Mouse (Mus musculus) ES-Bruce4 (cell line): ENCODE measurements around the gene Stk32c. TPM values are rescaled to one million over a fixed set of nuclear protein-coding genes. Genes with fewer than 3 reads are reported as not detected.

Experiments
- H3K27ac ChIP-seq: 2 replicates; pipeline ENCODE4 v1.5.1; 2012; ENCODE audit warnings: low read length, inconsistent platforms; ENCODE audit not compliant: insufficient read depth
- H3K27me3 ChIP-seq: 2 replicates; pipeline ENCODE4 v1.6.1; 2012; ENCODE audit warnings: mild to moderate bottlenecking, low read length, inconsistent platforms; ENCODE audit not compliant: control insufficient read depth, poor library complexity, insufficient read depth, severe bottlenecking
- H3K36me3 ChIP-seq: 2 replicates; pipeline ENCODE4 v1.6.1; 2012; ENCODE audit warnings: inconsistent platforms, mild to moderate bottlenecking, low read length, moderate library complexity; ENCODE audit not compliant: control insufficient read depth, poor library complexity, insufficient read depth, severe bottlenecking
- H3K4me1 ChIP-seq: one replicate; pipeline ENCODE4 v1.8.1; 2011; ENCODE audit warnings: low read length; ENCODE audit not compliant: control insufficient read depth, insufficient read depth
- H3K4me3 ChIP-seq: 2 replicates; pipeline ENCODE4 v1.5.1; 2011; ENCODE audit warnings: low read depth, mild to moderate bottlenecking, low read length
- H3K9ac ChIP-seq: 2 replicates; pipeline ENCODE4 v1.6.1; 2012; ENCODE audit warnings: low read depth, mild to moderate bottlenecking, inconsistent platforms; ENCODE audit not compliant: poor library complexity, severe bottlenecking
- H3K9me3 ChIP-seq: replicated peaks from 2 replicates; pipeline ENCODE4 v1.6.1; 2012; ENCODE audit warnings: mild to moderate bottlenecking, low read length, inconsistent platforms; ENCODE audit not compliant: control insufficient read depth, poor library complexity, insufficient read depth, severe bottlenecking
- CTCF ChIP-seq: IDR thresholded peaks from one replicate; pipeline ENCODE4 v1.8.1; 2011; ENCODE audit warnings: low read depth, low read length
- EP300 ChIP-seq: IDR thresholded peaks from 2 replicates; pipeline ENCODE4 v1.6.1; 2011; ENCODE audit warnings: low read depth, low read length; ENCODE audit not compliant: insufficient read depth
- POLR2A ChIP-seq: IDR thresholded peaks from one replicate; pipeline ENCODE4 v1.8.1; 2011; ENCODE audit warnings: low read length; ENCODE audit not compliant: insufficient read depth
- polyA plus RNA-seq: library from polyadenylated mRNA; stranded (reverse); fragments of >200 nt; gene quantifications from 2 replicates; pipeline ENCODE4 v1.2.4, GENCODE M21; 2011; ENCODE audit warnings: low read depth; ENCODE audit not compliant: missing spikeins, insufficient read depth, insufficient read length

Stk32c gene
- 0.42 and 0.70 TPM in 2 replicates for polyA plus RNA-seq

DNA sequence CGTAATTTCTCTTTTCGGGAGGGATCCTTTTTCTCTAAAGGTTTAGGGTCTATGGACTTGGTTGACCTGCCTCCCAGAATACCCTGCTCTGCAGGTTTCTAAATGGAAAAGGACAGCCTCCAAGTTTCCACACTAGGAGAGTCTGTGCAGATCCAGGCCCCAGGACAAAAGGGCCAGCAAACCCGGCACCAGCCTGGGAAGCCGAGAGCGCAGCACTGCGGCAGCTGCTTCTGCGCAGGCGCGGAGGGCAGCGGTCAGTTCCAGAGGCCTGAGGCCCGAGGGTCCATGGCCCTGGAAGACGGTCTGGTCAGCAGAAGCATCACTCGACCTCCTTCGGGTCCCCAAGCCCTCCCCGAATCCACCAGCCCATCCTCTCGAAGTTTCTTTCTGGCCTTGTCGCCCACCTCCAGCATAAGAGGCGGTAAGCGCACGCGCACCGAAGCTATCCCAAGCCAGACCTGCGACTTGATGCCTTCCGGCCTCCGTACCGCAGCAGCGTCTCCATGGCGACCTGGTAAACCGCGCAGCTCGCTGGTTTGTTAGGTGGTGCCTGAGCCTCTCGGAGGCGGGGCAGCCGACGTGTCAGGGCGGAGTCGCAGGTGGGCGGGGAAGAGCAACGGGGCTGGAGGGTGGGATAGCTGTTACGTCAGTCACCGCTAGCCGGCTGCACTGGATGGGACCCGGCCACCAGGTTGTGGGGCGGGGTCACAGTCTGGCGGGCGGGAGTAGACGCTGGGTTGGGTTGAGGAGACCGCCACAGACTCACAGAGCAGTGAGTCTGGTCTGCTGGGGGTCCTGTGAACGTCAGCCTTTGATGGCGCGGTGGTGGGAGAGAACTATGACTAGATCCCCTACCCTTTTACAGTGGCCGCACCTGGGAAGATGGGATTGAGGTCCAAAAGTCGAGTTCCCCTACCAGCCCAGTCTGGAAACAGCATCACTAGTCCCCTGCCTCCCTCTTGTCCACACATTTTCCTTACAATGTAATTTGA is at the start of gene Stk32c, which contains the start of gene Lrrc27:
Gene Stk32c (minus strand): TSS at position 554 of the 992 bp plus-strand sequence.
Gene Lrrc27 (plus strand): TSS at position 235 of the 992 bp plus-strand sequence.
- Histone ChIP-seq H3K27me3 (no peaks in the 10 kb centered on the region), H3K9me3 (no peaks in the 10 kb centered on the region), H3K9ac (peak within 1 kb of the TSS; percentile 63), H3K4me1 (no peaks in the 10 kb centered on the region), H3K4me3 (peak within 1 kb of the TSS; percentile 81), H3K36me3 (no peaks in the 10 kb centered on the region), H3K27ac (no peak within 1 kb of the TSS)
- TF ChIP-seq CTCF (no peak), POLR2A (peak; percentile 93)

DNA sequence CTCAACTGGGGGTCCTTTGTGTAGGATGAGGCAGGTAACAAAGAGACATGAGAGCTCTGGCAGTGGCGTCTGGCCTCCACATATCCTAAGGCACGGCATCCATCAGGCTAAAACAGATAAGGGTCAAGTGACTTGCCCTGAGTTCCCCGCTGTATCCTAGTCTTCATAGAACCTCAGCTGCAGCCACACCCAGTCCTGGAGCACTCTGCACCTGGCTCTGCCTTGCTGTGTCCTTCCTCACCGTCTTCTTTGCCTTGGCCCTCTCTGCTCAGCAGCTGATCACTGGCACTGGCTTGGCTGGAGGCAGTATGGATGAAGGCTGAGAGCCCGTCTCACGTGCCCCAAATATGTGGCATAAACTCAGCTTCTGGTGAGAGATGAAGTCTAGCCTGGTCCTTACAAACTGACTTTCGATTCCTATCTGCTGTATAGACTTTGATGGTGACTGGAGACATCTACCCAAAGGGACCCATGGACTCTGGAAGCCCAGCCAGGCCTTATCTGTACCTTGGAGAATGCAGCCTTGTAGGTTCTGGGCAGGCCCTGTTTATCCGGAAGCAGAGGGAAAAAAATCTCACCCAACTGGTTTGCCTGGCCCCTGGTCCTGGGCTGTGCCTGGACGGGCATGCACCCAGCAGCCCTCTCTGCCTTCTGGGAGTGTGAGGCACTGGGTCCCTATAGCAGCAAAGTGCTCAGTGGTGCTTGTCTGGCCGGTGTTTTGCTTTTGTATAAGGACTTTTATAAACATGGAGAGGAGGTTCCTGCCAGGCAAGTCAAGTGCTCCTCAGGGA is 44.8 kb upstream of the Stk32c start:
- Histone ChIP-seq H3K4me1 (peaks cover 11% of the 10 kb centered on the region), H3K9me3 (no peaks in the 10 kb centered on the region), H3K27me3 (no peaks in the 10 kb centered on the region), H3K4me3 (no peak overlapping the region), H3K9ac (no peak overlapping the region), H3K36me3 (no peaks in the 10 kb centered on the region), H3K27ac (no peak overlapping the region)
- TF ChIP-seq EP300: peak; percentile 56; the same call in 1 of the 2 replicates
- no peak for TF ChIP-seq CTCF
- no peak for TF ChIP-seq POLR2A

DNA sequence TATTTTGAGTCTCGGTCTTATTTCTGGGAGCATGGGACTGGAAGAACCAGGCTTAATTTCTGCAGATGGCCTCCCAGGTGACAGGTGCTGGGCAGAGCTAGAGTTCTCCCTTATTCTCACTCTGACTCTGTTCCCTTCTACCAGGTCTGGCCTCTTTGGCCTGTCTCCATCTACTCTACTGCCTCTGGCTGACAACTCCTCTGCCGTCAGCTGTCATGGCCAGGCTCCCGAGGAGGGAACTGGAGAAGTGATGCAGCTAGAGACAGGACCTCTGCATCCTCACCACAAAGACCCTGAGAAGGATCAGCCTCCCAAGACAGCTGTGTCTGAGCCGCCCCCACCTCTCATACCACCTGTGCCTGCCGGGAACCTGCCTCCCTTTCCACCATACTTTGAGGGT is 41.5 kb upstream of the Stk32c start:
- peaks cover 12% of the 10 kb centered on the region for H3K4me1 ChIP-seq
- TF ChIP-seq EP300 (no peak), CTCF (no peak), POLR2A (no peak)

DNA sequence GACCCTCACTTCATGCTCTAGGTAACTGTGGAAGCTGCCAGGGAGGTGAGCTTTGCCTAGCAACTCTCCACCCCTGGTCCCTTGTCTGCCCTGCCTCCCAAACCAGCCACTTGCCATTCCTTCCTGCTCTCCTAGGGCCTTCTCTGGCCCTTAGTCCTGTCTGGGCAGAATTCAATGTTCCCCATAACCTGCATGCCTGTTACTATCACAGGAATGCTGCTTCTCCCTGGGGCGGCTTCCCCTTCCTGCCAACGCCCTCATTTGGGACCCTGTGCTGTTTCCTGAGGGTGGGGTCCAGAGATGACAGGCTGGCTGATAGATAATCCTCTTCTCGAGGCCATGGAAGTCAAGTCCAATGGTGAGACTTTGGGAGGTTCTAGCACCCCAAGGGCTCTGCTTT is 40.4 kb upstream of the Stk32c start:
- TF ChIP-seq EP300 (no peak), CTCF (no peak), POLR2A (no peak)
- no peak overlapping the region for H3K9ac ChIP-seq
- peaks cover 10% of the 10 kb centered on the region for H3K4me1 ChIP-seq
- no peaks in the 10 kb centered on the region for H3K36me3 ChIP-seq
- no peaks in the 10 kb centered on the region for H3K9me3 ChIP-seq
- H3K27me3 ChIP-seq: 0 out of 2 replicates have a peak, but pooled peaks cover 2% of the 10 kb centered on the region
- no peak overlapping the region for H3K27ac ChIP-seq
- H3K4me3 ChIP-seq: no peak overlapping the region

More for the DNA sequence above, 41.5 kb upstream of the Stk32c start:
- Histone ChIP-seq H3K4me3 (no peak overlapping the region), H3K27me3 (no peaks in the 10 kb centered on the region), H3K27ac (no peak overlapping the region), H3K36me3 (no peaks in the 10 kb centered on the region), H3K9ac (no peak overlapping the region), H3K9me3 (no peaks in the 10 kb centered on the region)

DNA sequence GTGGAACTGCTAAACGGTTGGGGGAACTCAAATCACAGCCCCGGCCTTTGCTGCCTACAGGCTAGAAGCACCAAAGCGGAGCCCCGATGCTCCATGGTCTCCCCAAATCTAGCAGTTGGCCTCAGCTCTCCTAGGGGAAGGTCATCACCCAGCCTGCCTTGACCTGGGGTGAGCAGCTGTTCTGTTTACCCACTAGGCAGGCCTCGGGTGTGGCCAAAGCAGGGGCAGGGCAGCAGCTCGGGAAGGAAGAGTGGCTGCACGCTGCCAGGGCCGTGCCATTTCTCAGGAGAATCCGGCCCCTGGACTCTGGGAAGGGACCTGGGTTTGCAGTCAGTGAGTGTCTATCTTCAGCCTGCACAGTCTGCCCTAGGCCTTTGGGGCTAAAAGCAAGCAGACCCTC is 39.9 kb upstream of the Stk32c start:
- Histone ChIP-seq H3K27me3 (0 out of 2 replicates have a peak, but pooled peaks cover 3% of the 10 kb centered on the region), H3K9me3 (no peaks in the 10 kb centered on the region), H3K36me3 (no peaks in the 10 kb centered on the region), H3K4me1 (peaks cover 10% of the 10 kb centered on the region), H3K9ac (no peak overlapping the region), H3K4me3 (no peak overlapping the region), H3K27ac (no peak overlapping the region)
- TF ChIP-seq CTCF (no peak), EP300 (no peak), POLR2A (no peak)
